Comparison of ENCODE assay signal across 9 mouse cellular contexts in genomic region chr7:16028102-16028927, GRCm38 (mm10). TPM values are rescaled to one million over a fixed set of nuclear protein-coding genes. Genes with fewer than 3 reads are reported as not detected.
DNase-seq lines count a peak whose midpoint lies in the region; ATAC-seq and TF ChIP-seq lines count a peak whose summit lies in the region.
"Had no signal": no experiment of that assay in that cellular context is flagged by ENCODE, and none has a peak within 500 bp of the region (broad histone marks: within the 10 kb centered on the region; RNA-seq: fewer than 3 reads in every experiment).

No protein-coding gene starts in this region.

- peak overlapping the region; percentile 23 for H3ac ChIP-seq in C2C12 (ENCODE audit: control insufficient read depth, insufficient read length, low read depth)

- ATAC-seq in intestine, postnatal 0 days = no peak
- no peak for ATAC-seq in intestine, embryonic 15.5 days
- 0 out of 2 replicates have a peak, but pooled peaks have one; percentile 7 for ATAC-seq in stomach, postnatal 0 days (ENCODE audit: low FRiP score, low TSS enrichment)

- H3K9me3 ChIP-seq in intestine, postnatal 0 days (ENCODE audit: control insufficient read depth) = no peaks in the 10 kb centered on the region
- no peaks in the 10 kb centered on the region for H3K9me3 ChIP-seq in intestine, embryonic 15.5 days
- no peaks in the 10 kb centered on the region for H3K9me3 ChIP-seq in stomach, postnatal 0 days (ENCODE audit: control insufficient read depth, low read length)
- H3K9me3 ChIP-seq: neural tube, embryonic 12.5 days had no signal

- no peaks in the 10 kb centered on the region; the same call in 1 of the 2 replicates for H3K4me1 ChIP-seq in intestine, postnatal 0 days (replicated peaks; ENCODE audit: control insufficient read depth, insufficient read depth, low read length)
- peaks cover 12% of the 10 kb centered on the region; the same call in 1 of the 2 replicates for H3K4me1 ChIP-seq in intestine, embryonic 15.5 days (replicated peaks)
- no peaks in the 10 kb centered on the region for H3K4me1 ChIP-seq in stomach, postnatal 0 days (replicated peaks; ENCODE audit: control insufficient read depth, insufficient read depth)
- H3K4me1 ChIP-seq: neural tube, embryonic 12.5 days had no signal

- H3K9ac ChIP-seq in intestine, postnatal 0 days (ENCODE audit: low read depth, low read length) = no peak overlapping the region
- no peak overlapping the region for H3K9ac ChIP-seq in intestine, embryonic 15.5 days
- no peak overlapping the region for H3K9ac ChIP-seq in stomach, postnatal 0 days (ENCODE audit: low read length)
- H3K9ac ChIP-seq: neural tube, embryonic 12.5 days had no signal

- peak; percentile 25 for DNase-seq in cerebellum, adult 8-10 months
- DNase-seq in kidney, postnatal 25 days = peak; percentile 52 to 84
- DNase-seq in stomach, postnatal 0 days (ENCODE audit: low spot score) = no peak
- no peak for DNase-seq in spleen, adult 18-20 months
- no peak for DNase-seq in spleen, postnatal 36 days (ENCODE audit: low spot score in 2 of 2)

- H3K79me2 ChIP-seq in C2C12 (ENCODE audit: control insufficient read depth, insufficient read depth) = peaks cover 92% of the 10 kb centered on the region

- peaks cover 46% of the 10 kb centered on the region for H3K79me3 ChIP-seq in C2C12 (ENCODE audit: low read depth)

- TF ChIP-seq EP300 in stomach, postnatal 0 days (optimal IDR thresholded peaks at IDR 0.05) = no peak

- H3K27me3 ChIP-seq in intestine, postnatal 0 days (replicated peaks; ENCODE audit: control insufficient read depth, insufficient read depth, low read length) = no peaks in the 10 kb centered on the region
- H3K27me3 ChIP-seq in intestine, embryonic 15.5 days (replicated peaks) = no peaks in the 10 kb centered on the region
- no peaks in the 10 kb centered on the region for H3K27me3 ChIP-seq in C2C12 (ENCODE audit: control insufficient read depth, insufficient read depth, insufficient read length)
- H3K27me3 ChIP-seq in stomach, postnatal 0 days (ENCODE audit: control insufficient read depth, insufficient read depth, low read length) = no peaks in the 10 kb centered on the region
- H3K27me3 ChIP-seq: neural tube, embryonic 12.5 days had no signal

- H3K4me2 ChIP-seq in intestine, postnatal 0 days (replicated peaks; ENCODE audit: low read depth) = no peak overlapping the region
- H3K4me2 ChIP-seq in intestine, embryonic 15.5 days (replicated peaks) = no peak overlapping the region
- no peak overlapping the region for H3K4me2 ChIP-seq in stomach, postnatal 0 days (replicated peaks; ENCODE audit: low read depth)
- H3K4me2 ChIP-seq: neural tube, embryonic 12.5 days had no signal

- TF ChIP-seq CTCF in intestine, postnatal 0 days (IDR thresholded peaks at IDR 0.05; ENCODE audit: low read depth) = peak; percentile 40
- no peak for TF ChIP-seq CTCF in C2C12 (IDR thresholded peaks at IDR 0.05; ENCODE audit: control insufficient read depth, insufficient read depth, insufficient read length)
- peak; percentile 51 for TF ChIP-seq CTCF in stomach, postnatal 0 days (IDR thresholded peaks at IDR 0.05; ENCODE audit: low read depth)

- 80% methylated on average over 6 of the region's 6 CpGs for WGBS in intestine, postnatal 0 days
- WGBS in intestine, embryonic 15.5 days = 84% methylated on average over 6 of the region's 6 CpGs
- WGBS in stomach, postnatal 0 days = 59% methylated on average over 6 of the region's 6 CpGs

- H3K27ac ChIP-seq in intestine, postnatal 0 days (ENCODE audit: low read depth, low read length) = no peak overlapping the region
- H3K27ac ChIP-seq in intestine, embryonic 15.5 days = no peak overlapping the region
- H3K27ac ChIP-seq in stomach, postnatal 0 days (replicated peaks) = peak overlapping the region; percentile 31; the same call in 1 of the 2 replicates
- H3K27ac ChIP-seq: neural tube, embryonic 12.5 days had no signal

- 0 out of 2 replicates have a peak, but pooled peaks cover 6% of the 10 kb centered on the region for H3K36me3 ChIP-seq in intestine, postnatal 0 days (ENCODE audit: control insufficient read depth, insufficient read depth)
- 0 out of 2 replicates have a peak, but pooled peaks cover 4% of the 10 kb centered on the region for H3K36me3 ChIP-seq in intestine, embryonic 15.5 days
- no peaks in the 10 kb centered on the region for H3K36me3 ChIP-seq in C2C12 (ENCODE audit: control insufficient read depth, insufficient read depth)
- no peaks in the 10 kb centered on the region for H3K36me3 ChIP-seq in stomach, postnatal 0 days (ENCODE audit: control insufficient read depth, insufficient read depth, low read length)

- no peak overlapping the region for H3K4me3 ChIP-seq in intestine, postnatal 0 days (ENCODE audit: low read depth, low read length)
- H3K4me3 ChIP-seq in intestine, embryonic 15.5 days (replicated peaks) = no peak overlapping the region
- H3K4me3 ChIP-seq in C2C12 (ENCODE audit: insufficient read depth, poor library complexity, severe bottlenecking) = no peak overlapping the region
- H3K4me3 ChIP-seq in stomach, postnatal 0 days (ENCODE audit: low read depth, low read length) = no peak overlapping the region
- H3K4me3 ChIP-seq: neural tube, embryonic 12.5 days had no signal

TF ChIP-seq in C2C12, 6 proteins besides CTCF, POLR2A, EP300 and RAD21:
- TF ChIP-seq MAX (IDR thresholded peaks at IDR 0.05) = no peak
- no peak for TF ChIP-seq MYOD1 (IDR thresholded peaks at IDR 0.05; ENCODE audit: control insufficient read depth, insufficient read length, low read depth)
- TF ChIP-seq CEBPB (IDR thresholded peaks at IDR 0.05; ENCODE audit: low read depth) = no peak
- TF ChIP-seq MYOG (IDR thresholded peaks at IDR 0.05; ENCODE audit: control insufficient read depth, extremely low read depth, insufficient read length) = no peak
- no peak for TF ChIP-seq FOSL1 (IDR thresholded peaks at IDR 0.05; ENCODE audit: insufficient read depth, low read length, poor library complexity, severe bottlenecking)
- TF ChIP-seq USF1 (IDR thresholded peaks at IDR 0.05; ENCODE audit: low read depth) = no peak

RNA-seq across cellular contexts. Expression of gene Bicra, which starts 19.4 kb away (rescaled TPM):
- polyA plus RNA-seq in intestine, postnatal 0 days (2015; fragmentation: Nextera tagmentation; extraction: Ambion mirVana) = 1.6 and 1.7 TPM in 2 replicates
- 4.9 and 5.4 TPM in 2 replicates for polyA plus RNA-seq in intestine, embryonic 15.5 days (2015; fragmentation: Nextera tagmentation; extraction: Ambion mirVana)
- 4.3 TPM for polyA plus RNA-seq in C2C12 (2012; fragmentation: generic; extraction: Trizol)
- polyA plus RNA-seq in stomach, postnatal 0 days (2015; fragmentation: Nextera tagmentation; extraction: Ambion mirVana) = 1.8 and 2.3 TPM in 2 replicates

RNA-seq across cellular contexts. Expression of gene Zfp541, which starts 33.3 kb away (rescaled TPM):
- 0.14 TPM in 1 of 2 replicates, not detected in the other for polyA plus RNA-seq in intestine, postnatal 0 days (2015; fragmentation: Nextera tagmentation; extraction: Ambion mirVana)
- 0.03 and 0.06 TPM in 2 replicates for polyA plus RNA-seq in intestine, embryonic 15.5 days (2015; fragmentation: Nextera tagmentation; extraction: Ambion mirVana)
- not detected for polyA plus RNA-seq in C2C12 (2012; fragmentation: generic; extraction: Trizol)
- polyA plus RNA-seq in stomach, postnatal 0 days (2015; fragmentation: Nextera tagmentation; extraction: Ambion mirVana) = 0.05 TPM in 2 replicates

Comparison
In these comparisons a context has a peak if more than half of its experiments do, and no peak if none do; other contexts are left out.
1. DNase-seq: peak in cerebellum, adult 8-10 months (single experiment) and kidney, postnatal 25 days (2 of 2); none in stomach, postnatal 0 days (single experiment), spleen, adult 18-20 months (0 of 2) and spleen, postnatal 36 days (0 of 2).